ENCODE assay signal across 20 mouse cellular contexts in the genomic region with DNA sequence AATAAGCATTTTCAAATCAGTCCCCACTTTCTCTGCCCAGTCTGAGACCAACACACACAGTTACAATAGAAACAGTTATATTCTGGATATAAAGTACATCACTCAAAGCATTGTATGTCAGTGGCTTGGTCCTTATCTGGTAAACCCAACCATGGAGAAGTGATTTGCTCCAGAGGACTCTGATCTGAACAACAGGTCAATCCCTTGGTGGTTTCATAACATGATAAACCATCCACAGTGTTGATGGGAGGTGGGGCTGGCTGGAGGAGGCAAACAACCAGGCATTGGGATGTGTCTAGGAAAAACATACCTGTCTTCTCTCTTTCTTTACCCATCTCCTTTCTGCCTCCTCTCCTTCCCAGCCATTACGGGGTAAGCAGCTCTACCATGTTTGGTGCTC. TPM values are rescaled to one million over a fixed set of nuclear protein-coding genes. Genes with fewer than 3 reads are reported as not detected.
DNase-seq lines count a peak whose midpoint lies in the region; ATAC-seq and TF ChIP-seq lines count a peak whose summit lies in the region.
"Had no signal": no experiment of that assay in that cellular context is flagged by ENCODE, and none has a peak within 500 bp of the region (broad histone marks: within the 10 kb centered on the region; RNA-seq: fewer than 3 reads in every experiment).

No protein-coding gene starts in this region.

- H3K27me3 ChIP-seq in heart, embryonic 12.5 days (replicated peaks), result no peaks in the 10 kb centered on the region
- no peaks in the 10 kb centered on the region for H3K27me3 ChIP-seq in liver, adult 2 months (ENCODE audit: control insufficient read depth, insufficient read depth, low read length)
- no peaks in the 10 kb centered on the region for H3K27me3 ChIP-seq in liver, embryonic 11.5 days (replicated peaks; ENCODE audit: control insufficient read depth, insufficient read depth, low read length)
- H3K27me3 ChIP-seq: CH12.LX had no signal

- whole genome bisulfite sequencing in heart, embryonic 12.5 days, result 89% methylated on average over 1 of the region's 1 CpGs
- WGBS in liver, adult 2 months, result 81% methylated on average over 1 of the region's 1 CpGs
- whole genome bisulfite sequencing in liver, embryonic 11.5 days, result 67% methylated on average over 1 of the region's 1 CpGs

- no peak for TF ChIP-seq CTCF in liver, adult 2 months (IDR thresholded peaks at IDR 0.05; ENCODE audit: low read depth, low read length)

- no peak overlapping the region for H3K9ac ChIP-seq in heart, embryonic 12.5 days
- no peak overlapping the region for H3K9ac ChIP-seq in liver, adult 2 months (ENCODE audit: low read depth, low read length)
- H3K9ac ChIP-seq in liver, embryonic 11.5 days (ENCODE audit: low read depth, low read length), result no peak overlapping the region

- H3K79me2 ChIP-seq in liver, adult 2 months (ENCODE audit: control insufficient read depth, insufficient read depth, low read length), result no peaks in the 10 kb centered on the region

- peak; percentile 48 for DNase-seq in heart, adult 11 months
- peak; percentile 95 for DNase-seq in liver, adult 2 months (ENCODE audit: extremely low read depth, low read depth, low spot score)
- no peak for DNase-seq in liver, embryonic 11.5 days (ENCODE audit: low spot score)
- DNase-seq: adrenal gland, adult 2 months; adrenal gland, adult 8-10 months; adrenal gland, postnatal 10 days; adrenal gland, postnatal 14 days; adrenal gland, postnatal 25 days; adrenal gland, postnatal 36 days; B cell, adult 2 months; cerebellum, adult 11 months; cerebellum, adult 11-12 months; cerebellum, adult 18-20 months had no signal

- no peak for TF ChIP-seq POLR2A in liver, adult 2 months (IDR thresholded peaks at IDR 0.05; ENCODE audit: extremely low read depth, insufficient read depth, low read length)

- H3K9me3 ChIP-seq in heart, embryonic 12.5 days (replicated peaks), result no peaks in the 10 kb centered on the region
- no peaks in the 10 kb centered on the region for H3K9me3 ChIP-seq in liver, embryonic 11.5 days (ENCODE audit: control insufficient read depth, low read length)
- H3K9me3 ChIP-seq: G1E had no signal

- no peaks in the 10 kb centered on the region for H3K36me3 ChIP-seq in heart, embryonic 12.5 days
- H3K36me3 ChIP-seq in liver, adult 2 months (ENCODE audit: control insufficient read depth, insufficient read depth, low read length), result no peaks in the 10 kb centered on the region
- H3K36me3 ChIP-seq in liver, embryonic 11.5 days (ENCODE audit: control insufficient read depth, insufficient read depth, low read length), result no peaks in the 10 kb centered on the region
- H3K36me3 ChIP-seq: G1E had no signal

- H3K4me3 ChIP-seq in heart, embryonic 12.5 days, result no peak overlapping the region
- no peak overlapping the region for H3K4me3 ChIP-seq in liver, adult 2 months (ENCODE audit: insufficient read depth, low read depth, low read length)
- no peak overlapping the region for H3K4me3 ChIP-seq in liver, embryonic 11.5 days (ENCODE audit: low read depth, low read length)

- 0 out of 2 replicates have a peak, but pooled peaks cover 7% of the 10 kb centered on the region for H3K4me1 ChIP-seq in heart, embryonic 12.5 days (replicated peaks)
- peaks cover 27% of the 10 kb centered on the region for H3K4me1 ChIP-seq in liver, adult 2 months (ENCODE audit: control insufficient read depth, insufficient read depth, low read length)
- H3K4me1 ChIP-seq in liver, embryonic 11.5 days (replicated peaks; ENCODE audit: control insufficient read depth, insufficient read depth, low read length), result no peaks in the 10 kb centered on the region; the same call in 1 of the 2 replicates

- no peak overlapping the region for H3K4me2 ChIP-seq in heart, embryonic 12.5 days
- no peak overlapping the region for H3K4me2 ChIP-seq in liver, embryonic 11.5 days

- no peak for ATAC-seq in heart, embryonic 12.5 days (ENCODE audit: insufficient number of reproducible peaks, low FRiP score)
- no peak for ATAC-seq in liver, embryonic 11.5 days (replicated peaks; ENCODE audit: low FRiP score)
- ATAC-seq: activated CD4-positive, CD25-positive, alpha-beta regulatory T cell, adult 4 months; CD4-positive, CD25-positive, alpha-beta regulatory T cell, adult 4 months; Patski had no signal

- H3K27ac ChIP-seq in heart, embryonic 12.5 days (ENCODE audit: poor library complexity, severe bottlenecking), result no peak overlapping the region
- H3K27ac ChIP-seq in liver, adult 2 months (replicated peaks; ENCODE audit: insufficient read depth, low read depth, low read length), result peak overlapping the region; percentile 89
- no peak overlapping the region for H3K27ac ChIP-seq in liver, embryonic 11.5 days (ENCODE audit: low read depth, low read length)

RNA-seq across cellular contexts. Expression of a gene that starts 39.2 kb away (rescaled TPM):
- 1.3 and 1.5 TPM in 2 replicates for polyA plus RNA-seq in heart, embryonic 12.5 days (2016; fragmentation: Nextera tagmentation; extraction: Ambion mirVana)
- 2.1 and 3.0 TPM in 2 replicates for total RNA-seq in liver, adult 2 months (2014; rRNA removed)
- polyA plus RNA-seq in liver, adult 2 months (2012; rRNA removed), result 1.3 and 1.5 TPM in 2 replicates
- 0.29 and 0.58 TPM in 2 replicates for polyA plus RNA-seq in liver, embryonic 11.5 days (2014; fragmentation: Nextera tagmentation; extraction: Ambion mirVana)
- total RNA-seq: MEL had no signal
- polyA plus RNA-seq: activated CD4-positive, CD25-positive, alpha-beta regulatory T cell, adult 4 months; CD4-positive, CD25-positive, alpha-beta regulatory T cell, adult 4 months; G1E; Patski had no signal
